Mouse (Mus musculus) MEL (cell line): ENCODE results near the gene Pyroxd2. TPM values are rescaled to one million over a fixed set of nuclear protein-coding genes. Genes with fewer than 3 reads are reported as not detected.

ENCODE experiments used
- DNase-seq: peaks from one replicate; pipeline ENCODE4 v3.0.0; 2011; ENCODE audit warnings: low read depth, low spot score
- H3K27ac ChIP-seq: 2 replicates; pipeline ENCODE4 v1.5.1; 2012; ENCODE audit warnings: low read depth, mild to moderate bottlenecking, control low read depth, low read length, moderate library complexity; ENCODE audit not compliant: control insufficient read depth
- H3K27me3 ChIP-seq, 2 experiments: fragments of 150-350 bp in 1 of 2; sonication (generic) in 1 of 2; 2 replicates each; pipeline ENCODE4 v1.6.1; 2012; ENCODE audit warnings: low read length in 2 of 2, mild to moderate bottlenecking in 2 of 2, improper control_type of control experiment in 1 of 2, moderate library complexity in 1 of 2; ENCODE audit not compliant: insufficient read depth in 2 of 2, control insufficient read depth in 1 of 2
- H3K36me3 ChIP-seq, 2 experiments: 2 replicates each; pipeline ENCODE4 v1.6.1; 2012 to 2014; ENCODE audit warnings: low read length in 2 of 2, improper control_type of control experiment in 1 of 2, inconsistent platforms in 1 of 2, mild to moderate bottlenecking in 1 of 2; ENCODE audit not compliant: insufficient read depth in 2 of 2, control insufficient read depth in 1 of 2
- H3K4me1 ChIP-seq, 2 experiments: fragments of 150-350 bp in 1 of 2; sonication (generic) in 1 of 2; 2 replicates each; pipeline ENCODE4 v1.6.1; 2012; ENCODE audit warnings: low read length in 2 of 2, improper control_type of control experiment in 1 of 2, mild to moderate bottlenecking in 1 of 2; ENCODE audit not compliant: insufficient read depth in 2 of 2, control insufficient read depth in 1 of 2
- H3K4me3 ChIP-seq, 2 experiments: fragments of 150-350 bp in 1 of 2; sonication (generic) in 1 of 2; 2 replicates each; pipeline ENCODE4 v1.5.1; 2012; ENCODE audit warnings: low read depth in 2 of 2, low read length in 2 of 2, mild to moderate bottlenecking in 2 of 2, moderate library complexity in 2 of 2, control low read depth in 1 of 2, improper control_type of control experiment in 1 of 2; ENCODE audit not compliant: control insufficient read depth in 1 of 2, insufficient read depth in 1 of 2
- H3K79me2 ChIP-seq: 2 replicates; pipeline ENCODE4 v1.6.1; 2012; ENCODE audit warnings: mild to moderate bottlenecking, low read length, moderate library complexity; ENCODE audit not compliant: control insufficient read depth, poor library complexity, insufficient read depth
- H3K9ac ChIP-seq: 2 replicates; pipeline ENCODE4 v1.6.1; 2012; ENCODE audit warnings: low read depth, mild to moderate bottlenecking, control low read depth, low read length, moderate library complexity; ENCODE audit not compliant: control insufficient read depth, poor library complexity, severe bottlenecking
- H3K9me3 ChIP-seq: fragments of 150-350 bp; sonication (generic); replicated peaks from 2 replicates; pipeline ENCODE4 v1.6.1; 2012; ENCODE audit warnings: mild to moderate bottlenecking, low read length, improper control_type of control experiment, moderate library complexity; ENCODE audit not compliant: insufficient read depth
- CHD1 ChIP-seq: IDR thresholded peaks from 2 replicates; pipeline ENCODE4 v1.6.1; 2012; ENCODE audit warnings: low read depth, mild to moderate bottlenecking, inconsistent platforms, low read length, improper control_type of control experiment
- CHD2 ChIP-seq: IDR thresholded peaks from 2 replicates; pipeline ENCODE4 v1.6.1; 2011; ENCODE audit warnings: low read length, improper control_type of control experiment
- ELF1 ChIP-seq: IDR thresholded peaks from 2 replicates; pipeline ENCODE4 v1.6.1; 2014; ENCODE audit warnings: low read depth, mild to moderate bottlenecking, inconsistent platforms, low read length, improper control_type of control experiment, moderate library complexity
- EP300 ChIP-seq, 2 experiments: IDR thresholded peaks; 2 replicates each; pipeline ENCODE4 v1.6.1; 2011; ENCODE audit warnings: improper control_type of control experiment in 2 of 2, low read length in 2 of 2, low read depth in 1 of 2, mild to moderate bottlenecking in 1 of 2
- ETS1 ChIP-seq: IDR thresholded peaks from 2 replicates; pipeline ENCODE4 v1.6.1; 2012; ENCODE audit warnings: low read depth, mild to moderate bottlenecking, inconsistent platforms, low read length, improper control_type of control experiment, moderate library complexity
- GABPA ChIP-seq: IDR thresholded peaks from 2 replicates; pipeline ENCODE4 v1.6.1; 2012; ENCODE audit warnings: low read depth, mild to moderate bottlenecking, inconsistent platforms, low read length, improper control_type of control experiment, moderate library complexity
- JUND ChIP-seq: IDR thresholded peaks from 2 replicates; pipeline ENCODE4 v1.6.1; 2011; ENCODE audit warnings: low read depth, mild to moderate bottlenecking, improper control_type of control experiment, low read length
- KAT2A ChIP-seq: conservative IDR thresholded peaks from 2 replicates; pipeline ENCODE4 v1.6.1; 2012; ENCODE audit warnings: low read depth, low read length, improper control_type of control experiment, inconsistent platforms
- MAX ChIP-seq: IDR thresholded peaks from 2 replicates; pipeline ENCODE4 v1.6.1; 2011; ENCODE audit warnings: low read length, improper control_type of control experiment
- NRF1 ChIP-seq: IDR thresholded peaks from 2 replicates; pipeline ENCODE4 v1.6.1; 2014; ENCODE audit warnings: low read depth, mild to moderate bottlenecking, inconsistent platforms, low read length, improper control_type of control experiment, moderate library complexity; ENCODE audit not compliant: poor library complexity, insufficient read depth, severe bottlenecking
- POLR2A ChIP-seq, 2 experiments: IDR thresholded peaks; 2 replicates each; pipeline ENCODE4 v1.6.1; 2011 to 2012; ENCODE audit warnings: low read length in 2 of 2, mild to moderate bottlenecking in 2 of 2, control low read depth in 1 of 2, improper control_type of control experiment in 1 of 2, low read depth in 1 of 2, moderate library complexity in 1 of 2; ENCODE audit not compliant: control insufficient read depth in 1 of 2, insufficient read depth in 1 of 2, poor library complexity in 1 of 2
- POLR2AphosphoS2 ChIP-seq: IDR thresholded peaks from 2 replicates; pipeline ENCODE4 v1.6.1; 2011; ENCODE audit warnings: low read length, improper control_type of control experiment
- TAL1 ChIP-seq: IDR thresholded peaks from 2 replicates; pipeline ENCODE4 v1.6.1; 2012; ENCODE audit warnings: mild to moderate bottlenecking, inconsistent platforms, low read length, moderate library complexity, mixed read lengths
- TCF12 ChIP-seq: IDR thresholded peaks from 2 replicates; pipeline ENCODE4 v1.6.1; 2014; ENCODE audit warnings: low read depth, mild to moderate bottlenecking, inconsistent platforms, low read length, improper control_type of control experiment, moderate library complexity
- ZC3H11A ChIP-seq: IDR thresholded peaks from 2 replicates; pipeline ENCODE4 v1.6.1; 2012; ENCODE audit warnings: low read depth, mild to moderate bottlenecking, inconsistent platforms, low read length, improper control_type of control experiment
- polyA plus RNA-seq, 2 experiments: library from polyadenylated mRNA; stranded (reverse) in 1 of 2; unstranded in 1 of 2; fragments of >175 nt in 1 of 2; fragments of >200 nt in 1 of 2; gene quantifications; 2 replicates each; pipeline versions ENCODE4 v1.2.1 to v1.2.4; 2012; ENCODE audit warnings: low replicate concordance in 2 of 2, low read depth in 1 of 2; ENCODE audit not compliant: insufficient read length in 2 of 2, insufficient read depth in 1 of 2, missing spikeins in 1 of 2
- total RNA-seq: library from RNA; depleted of rRNA; stranded (reverse); fragments of 300-350 nt; gene quantifications from 2 replicates; pipeline ENCODE4 v1.2.3, GENCODE M21; 2012

Pyroxd2 gene
- total and polyA plus RNA-seq, 3 experiments, result 4.1 to 17.0 TPM; not detected in 1

DNA sequence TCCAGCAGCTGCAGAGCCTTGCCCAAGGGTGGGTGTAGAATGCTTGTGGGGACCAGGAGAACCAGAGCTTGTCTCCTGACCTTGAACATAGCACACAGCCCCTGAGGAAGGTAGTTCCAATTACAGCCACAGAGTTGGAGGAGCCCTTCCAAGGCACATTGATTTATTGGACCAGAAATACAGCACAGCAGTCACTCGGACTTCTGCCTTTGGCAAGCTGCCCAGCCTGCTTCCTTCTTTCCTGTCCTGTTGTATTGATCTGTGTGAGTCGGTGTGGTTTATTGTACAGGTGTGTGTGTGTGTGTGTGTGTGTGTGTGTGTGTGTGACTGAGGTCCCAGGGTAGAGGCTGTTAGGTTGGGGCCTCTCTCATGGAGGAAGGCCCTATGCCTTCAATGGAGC, 30.1 kb downstream of the Pyroxd2 start:
- no peaks in the 10 kb centered on the region for H3K36me3 ChIP-seq
- H3K27ac ChIP-seq, result no peak overlapping the region
- H3K4me1 ChIP-seq, result no peaks in the 10 kb centered on the region
- no peaks in the 10 kb centered on the region for H3K79me2 ChIP-seq
- DNase-seq, result no peak
- H3K9me3 ChIP-seq, result no peaks in the 10 kb centered on the region
- peaks cover 15 to 25% of the 10 kb centered on the region in 2 experiments for H3K27me3 ChIP-seq
- H3K9ac ChIP-seq, result no peak overlapping the region
- TF ChIP-seq NRF1, result no peak
- no peak overlapping the region for H3K4me3 ChIP-seq

DNA sequence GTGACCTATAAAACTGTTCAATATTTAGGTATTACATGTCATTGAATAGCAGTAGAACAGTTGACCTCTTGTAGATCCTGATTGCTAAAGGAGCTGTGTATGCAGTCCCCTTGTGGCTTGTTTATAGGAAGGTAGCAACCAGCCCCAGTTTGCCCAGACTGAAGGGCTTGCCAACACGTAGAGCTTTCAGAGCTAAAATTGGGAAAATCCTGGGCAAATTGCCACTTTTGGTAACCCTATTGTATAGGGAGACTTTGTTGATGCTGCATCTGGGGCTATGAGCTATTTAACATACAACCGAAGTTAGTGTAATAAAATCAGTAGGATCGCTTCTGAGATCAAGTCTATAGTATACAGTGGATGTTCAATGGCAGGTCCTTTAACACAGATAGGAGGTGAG, 34.5 kb downstream of the Pyroxd2 start:
- H3K4me3 ChIP-seq, result no peak overlapping the region
- no peak for DNase-seq
- TF ChIP-seq POLR2A (IDR thresholded peaks at IDR 0.05; ENCODE audit: control insufficient read depth in 1 of 2, insufficient read depth in 1 of 2, low read depth in 1 of 2, low read length in 2 of 2, poor library complexity in 1 of 2) (no peak), TCF12 (no peak), CHD1 (no peak), ELF1 (no peak), POLR2AphosphoS2 (no peak), MAX (no peak), ZC3H11A (no peak), JUND (no peak), TAL1 (no peak), KAT2A (no peak)
- TF ChIP-seq, all 39 proteins: peak for 0
- Histone ChIP-seq H3K27ac (no peak overlapping the region), H3K4me1 (no peaks in the 10 kb centered on the region), H3K9me3 (no peaks in the 10 kb centered on the region), H3K36me3 (no peaks in the 10 kb centered on the region), H3K27me3 (peaks cover 18 to 25% of the 10 kb centered on the region in 2 experiments), H3K9ac (no peak overlapping the region), H3K79me2 (no peaks in the 10 kb centered on the region)

- TF ChIP-seq ETS1 (no peak), GABPA (no peak), EP300 (IDR thresholded peaks at IDR 0.05; ENCODE audit: low read depth in 1 of 2, low read length in 2 of 2) (no peak), CHD2 (no peak), CHD1 (no peak)
- H3K36me3 ChIP-seq, result no peaks in the 10 kb centered on the region
- no peaks in the 10 kb centered on the region for H3K9me3 ChIP-seq
- no peaks in the 10 kb centered on the region for H3K4me1 ChIP-seq
- no peak overlapping the region for H3K27ac ChIP-seq
- H3K27me3 ChIP-seq, result peaks cover 18 to 25% of the 10 kb centered on the region in 2 experiments
- H3K4me3 ChIP-seq, result no peak overlapping the region
- H3K79me2 ChIP-seq, result no peaks in the 10 kb centered on the region
- no peak overlapping the region for H3K9ac ChIP-seq
- DNase-seq, result no peak
These were observed 34.9 kb downstream of the Pyroxd2 start for GRCm38 (mm10) chr19:42717668-42718067.
